Mouse (Mus musculus): Measurements from ENCODE around the gene Fgfr2. TPM values are rescaled to one million over a fixed set of nuclear protein-coding genes. Genes with fewer than 3 reads are reported as not detected.

Gene Fgfr2
- polyA plus RNA-seq, 1 experiment from 2014 or later = 93.6 TPM

DNA sequence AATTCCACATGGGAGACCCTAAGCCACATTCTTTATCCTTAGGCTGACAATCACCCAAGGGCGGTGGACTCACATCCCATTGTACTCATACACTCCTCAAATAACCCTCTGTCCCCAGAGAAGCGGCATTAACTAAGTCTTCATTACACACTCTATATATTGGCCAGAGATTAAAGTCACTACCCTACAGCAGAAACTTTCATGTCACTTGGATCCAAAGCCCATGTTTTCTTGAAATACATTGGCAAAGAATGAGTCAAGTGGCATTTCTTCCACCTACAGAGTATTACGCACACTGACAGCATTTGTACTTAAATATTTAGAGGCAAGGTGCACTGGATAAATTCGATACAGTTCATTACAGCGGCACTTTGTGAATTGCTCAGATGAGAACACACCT lies 850.2 kb downstream of the Fgfr2 start:
- 0 out of 2 replicates have a peak, but pooled peaks cover 2% of the 10 kb centered on the region for H3K4me1 ChIP-seq (replicated peaks; ENCODE audit: control insufficient read depth, insufficient read depth, low read length)
- no peak overlapping the region for H3K4me3 ChIP-seq (ENCODE audit: low read depth, low read length)
- no peak overlapping the region for H3K27ac ChIP-seq (ENCODE audit: low read depth, low read length)
- 94% methylated on average over 5 of the region's 5 CpGs for WGBS
- no peaks in the 10 kb centered on the region for H3K36me3 ChIP-seq (ENCODE audit: control insufficient read depth, insufficient read depth, low read length)
- H3K27me3 ChIP-seq (ENCODE audit: control insufficient read depth, insufficient read depth, low read length) = no peaks in the 10 kb centered on the region
- H3K9me3 ChIP-seq (ENCODE audit: control insufficient read depth, low read length) = no peaks in the 10 kb centered on the region
- no peak for DNase-seq (ENCODE audit: low spot score)
- no peak for ATAC-seq (replicated peaks; ENCODE audit: low FRiP score)
- H3K9ac ChIP-seq (ENCODE audit: low read length) = no peak overlapping the region
- H3K4me2 ChIP-seq (ENCODE audit: low read depth, low read length, severe bottlenecking) = no peak overlapping the region

DNA sequence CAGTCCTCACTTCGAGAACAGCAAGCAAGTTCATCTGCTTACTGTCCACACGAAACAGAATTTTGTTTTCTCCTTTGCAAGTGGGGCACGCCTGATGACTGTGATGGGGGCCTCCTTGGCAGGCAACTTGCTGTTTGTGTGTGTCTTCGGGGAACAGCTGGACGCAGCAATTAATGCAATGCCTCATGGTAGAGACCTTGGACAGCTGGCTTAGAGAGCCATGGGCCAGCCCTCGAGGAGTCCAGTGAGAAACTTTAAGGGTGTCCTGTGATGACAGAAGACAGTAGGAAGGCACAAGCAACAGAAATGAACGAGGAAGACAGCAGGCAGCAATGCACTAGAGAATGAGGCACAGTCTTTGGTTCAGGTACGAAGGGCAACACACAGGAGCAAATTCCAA lies 852.8 kb downstream of the Fgfr2 start:
- Histone ChIP-seq H3K27ac (ENCODE audit: low read depth, low read length) (no peak overlapping the region), H3K9me3 (ENCODE audit: control insufficient read depth, low read length) (no peaks in the 10 kb centered on the region), H3K4me2 (ENCODE audit: low read depth, low read length, severe bottlenecking) (no peak overlapping the region), H3K36me3 (ENCODE audit: control insufficient read depth, insufficient read depth, low read length) (no peaks in the 10 kb centered on the region), H3K4me1 (replicated peaks; ENCODE audit: control insufficient read depth, insufficient read depth, low read length) (no peaks in the 10 kb centered on the region), H3K4me3 (ENCODE audit: low read depth, low read length) (no peak overlapping the region), H3K27me3 (ENCODE audit: control insufficient read depth, insufficient read depth, low read length) (no peaks in the 10 kb centered on the region), H3K9ac (ENCODE audit: low read length) (no peak overlapping the region)
- 92% methylated on average over 8 of the region's 8 CpGs for WGBS
- ATAC-seq (replicated peaks; ENCODE audit: low FRiP score) = no peak
- no peak for DNase-seq (ENCODE audit: low spot score)

DNA sequence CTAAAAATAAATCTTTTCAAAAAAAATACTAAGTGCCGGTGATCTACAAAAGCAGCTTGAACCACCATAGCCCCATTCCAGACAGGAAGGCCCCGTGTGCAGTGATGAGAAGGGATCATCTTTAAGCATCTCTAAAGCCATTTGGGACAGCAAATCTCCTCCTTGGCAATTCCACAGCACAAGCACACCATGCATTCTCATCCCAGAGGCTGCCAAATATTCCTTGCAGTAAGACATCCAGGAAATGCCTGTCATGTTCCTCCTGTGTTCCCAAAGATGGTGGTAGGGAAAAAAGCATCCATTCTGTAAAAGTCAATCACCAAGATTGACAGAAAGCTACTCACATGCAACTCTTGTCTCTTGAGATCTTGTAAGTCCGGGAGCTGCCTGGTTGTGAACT lies 853.5 kb downstream of the Fgfr2 start:
- no peak overlapping the region for H3K9ac ChIP-seq (ENCODE audit: low read length)
- H3K27me3 ChIP-seq (ENCODE audit: control insufficient read depth, insufficient read depth, low read length) = no peaks in the 10 kb centered on the region
- DNase-seq (ENCODE audit: low spot score) = no peak
- 94% methylated on average over 3 of the region's 3 CpGs for WGBS
- H3K4me3 ChIP-seq (ENCODE audit: low read depth, low read length) = no peak overlapping the region
- no peak overlapping the region for H3K27ac ChIP-seq (ENCODE audit: low read depth, low read length)
- H3K4me1 ChIP-seq (replicated peaks; ENCODE audit: control insufficient read depth, insufficient read depth, low read length) = no peaks in the 10 kb centered on the region
- no peaks in the 10 kb centered on the region for H3K36me3 ChIP-seq (ENCODE audit: control insufficient read depth, insufficient read depth, low read length)
- ATAC-seq (replicated peaks; ENCODE audit: low FRiP score) = no peak
- no peaks in the 10 kb centered on the region for H3K9me3 ChIP-seq (ENCODE audit: control insufficient read depth, low read length)
- H3K4me2 ChIP-seq (ENCODE audit: low read depth, low read length, severe bottlenecking) = no peak overlapping the region

DNA sequence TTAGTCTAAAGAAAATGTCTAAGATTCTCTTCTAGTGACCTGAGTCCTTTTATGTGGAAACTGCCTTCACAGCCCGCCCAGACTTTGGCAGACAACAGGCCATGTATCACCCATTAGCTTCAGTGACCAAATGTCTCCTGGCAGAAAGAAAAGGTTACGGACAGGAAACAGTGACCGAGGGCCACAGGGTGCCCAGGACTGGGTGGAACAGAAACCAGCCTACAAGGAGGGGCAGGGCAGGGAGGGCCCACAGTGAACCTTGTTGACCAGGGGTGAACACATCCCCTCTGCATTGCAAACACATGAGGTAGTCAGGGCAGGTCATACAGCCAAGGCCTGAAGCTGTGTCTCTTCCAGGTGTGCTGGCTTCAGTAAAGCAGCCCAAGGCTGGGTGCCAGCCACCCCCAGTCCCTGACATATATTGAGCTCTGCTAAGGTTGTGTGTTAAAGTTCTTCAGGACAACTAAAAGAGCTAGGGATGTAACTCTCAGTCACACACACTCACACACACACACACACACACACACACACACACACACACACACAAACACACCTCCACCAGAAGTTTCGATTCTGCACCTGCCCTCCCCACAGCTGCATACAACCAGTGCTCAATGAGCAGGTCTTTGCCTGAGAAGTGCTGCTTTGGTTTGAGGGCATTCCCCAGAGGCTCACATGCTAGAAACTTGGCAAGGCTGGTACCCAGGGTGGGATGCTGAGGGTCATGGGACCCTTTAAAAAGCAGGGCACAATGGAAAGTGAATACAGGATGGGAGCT lies 855.2 kb downstream of the Fgfr2 start:
- no peak for DNase-seq (ENCODE audit: low spot score)
- Histone ChIP-seq H3K9ac (ENCODE audit: low read length) (no peak overlapping the region), H3K4me3 (ENCODE audit: low read depth, low read length) (no peak overlapping the region), H3K4me1 (replicated peaks; ENCODE audit: control insufficient read depth, insufficient read depth, low read length) (no peaks in the 10 kb centered on the region; the same call in 1 of the 2 replicates), H3K9me3 (ENCODE audit: control insufficient read depth, low read length) (no peaks in the 10 kb centered on the region), H3K27me3 (ENCODE audit: control insufficient read depth, insufficient read depth, low read length) (no peaks in the 10 kb centered on the region), H3K27ac (ENCODE audit: low read depth, low read length) (no peak overlapping the region), H3K4me2 (ENCODE audit: low read depth, low read length, severe bottlenecking) (no peak overlapping the region), H3K36me3 (ENCODE audit: control insufficient read depth, insufficient read depth, low read length) (no peaks in the 10 kb centered on the region)
- WGBS = 94% methylated on average over 4 of the region's 4 CpGs
- no peak for ATAC-seq (replicated peaks; ENCODE audit: low FRiP score)

DNA sequence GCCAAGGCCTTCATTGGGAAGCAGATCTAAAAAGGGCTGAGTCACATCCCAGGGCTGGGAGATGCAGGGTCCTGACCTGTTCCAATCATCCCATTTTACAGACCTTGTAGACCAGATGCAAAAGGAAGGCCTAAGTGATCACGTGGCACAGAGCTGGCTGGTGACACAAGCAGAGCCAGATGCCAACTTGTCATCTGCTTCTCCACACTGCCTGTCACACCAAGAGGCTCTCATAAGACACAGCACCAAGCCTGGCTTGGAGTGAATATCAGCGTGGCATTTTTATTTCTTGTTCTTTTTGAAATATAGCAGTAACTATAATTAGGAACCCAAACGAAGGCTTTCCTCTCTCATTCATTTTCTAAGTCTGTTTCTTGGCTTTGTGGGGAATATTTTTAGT lies 858.4 kb downstream of the Fgfr2 start:
- no peaks in the 10 kb centered on the region for H3K9me3 ChIP-seq (ENCODE audit: control insufficient read depth, low read length)
- no peak overlapping the region for H3K9ac ChIP-seq (ENCODE audit: low read length)
- H3K4me1 ChIP-seq (replicated peaks; ENCODE audit: control insufficient read depth, insufficient read depth, low read length) = peaks cover 2% of the 10 kb centered on the region; the same call in 1 of the 2 replicates
- H3K4me2 ChIP-seq (ENCODE audit: low read depth, low read length, severe bottlenecking) = no peak overlapping the region
- ATAC-seq (replicated peaks; ENCODE audit: low FRiP score) (no peak), DNase-seq (ENCODE audit: low spot score) (no peak)
- WGBS = 76% methylated on average over 3 of the region's 3 CpGs
- H3K27ac ChIP-seq (ENCODE audit: low read depth, low read length) = no peak overlapping the region
- H3K4me3 ChIP-seq (ENCODE audit: low read depth, low read length) = no peak overlapping the region
- no peaks in the 10 kb centered on the region for H3K27me3 ChIP-seq (ENCODE audit: control insufficient read depth, insufficient read depth, low read length)
- H3K36me3 ChIP-seq (ENCODE audit: control insufficient read depth, insufficient read depth, low read length) = no peaks in the 10 kb centered on the region

DNA sequence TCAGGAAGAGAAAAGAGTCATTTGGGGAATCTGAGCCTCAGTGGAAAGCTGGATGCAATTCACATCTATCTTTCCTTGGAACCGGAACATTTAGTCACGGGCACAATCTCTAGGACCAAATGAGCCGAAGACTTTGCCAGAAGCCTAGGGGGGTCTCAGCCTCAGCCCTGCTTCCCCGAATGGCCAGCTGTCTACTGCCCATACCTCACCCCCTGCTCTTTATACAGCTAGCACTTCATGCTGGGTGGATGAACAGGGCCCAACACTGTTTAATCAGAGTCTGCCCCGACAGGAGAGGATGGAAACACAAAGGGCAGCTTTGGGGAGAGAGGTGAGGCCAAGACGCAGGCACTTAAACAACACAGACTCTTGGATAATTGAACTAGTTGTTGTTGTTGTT lies 860.0 kb downstream of the Fgfr2 start:
- H3K9me3 ChIP-seq (ENCODE audit: control insufficient read depth, low read length) = no peaks in the 10 kb centered on the region
- ATAC-seq (replicated peaks; ENCODE audit: low FRiP score) (0 out of 2 replicates have a peak, but pooled peaks have one; percentile 46), DNase-seq (ENCODE audit: low spot score) (no peak)
- no peaks in the 10 kb centered on the region for H3K36me3 ChIP-seq (ENCODE audit: control insufficient read depth, insufficient read depth, low read length)
- H3K27me3 ChIP-seq (ENCODE audit: control insufficient read depth, insufficient read depth, low read length) = no peaks in the 10 kb centered on the region
- no peak overlapping the region for H3K4me3 ChIP-seq (ENCODE audit: low read depth, low read length)
- H3K4me1 ChIP-seq (replicated peaks; ENCODE audit: control insufficient read depth, insufficient read depth, low read length) = peaks cover 4% of the 10 kb centered on the region; the same call in 1 of the 2 replicates
- WGBS = 13% methylated on average over 6 of the region's 6 CpGs
- H3K4me2 ChIP-seq (ENCODE audit: low read depth, low read length, severe bottlenecking) = no peak overlapping the region
- no peak overlapping the region for H3K9ac ChIP-seq (ENCODE audit: low read length)
- H3K27ac ChIP-seq (ENCODE audit: low read depth, low read length) = peak overlapping the region; percentile 38; the same call in 1 of the 2 replicates

DNA sequence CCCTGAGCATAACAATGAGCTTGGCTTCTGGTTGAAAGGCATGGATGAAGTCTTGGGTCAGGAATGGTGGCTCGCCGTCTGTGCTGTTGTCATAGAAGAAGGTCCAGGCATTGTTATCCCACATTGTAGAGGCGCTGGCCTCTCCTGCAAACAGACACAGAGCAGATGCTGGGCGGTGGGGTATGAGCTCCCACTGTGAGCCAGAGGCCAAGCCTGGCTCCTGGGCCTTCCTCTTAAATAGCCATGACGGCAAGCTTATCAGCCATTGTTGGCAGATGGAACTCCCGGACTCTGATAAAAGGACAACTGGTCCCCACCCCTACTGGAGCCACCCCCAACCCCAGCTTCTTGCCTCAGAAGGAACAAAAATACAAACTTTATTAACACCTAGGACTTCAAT lies 860.5 kb downstream of the Fgfr2 start:
- ATAC-seq (replicated peaks; ENCODE audit: low FRiP score) (peak; percentile 46; the same call in 1 of the 2 replicates), DNase-seq (ENCODE audit: low spot score) (peak; percentile 59)
- H3K4me2 ChIP-seq (ENCODE audit: low read depth, low read length, severe bottlenecking) = no peak overlapping the region
- H3K36me3 ChIP-seq (ENCODE audit: control insufficient read depth, insufficient read depth, low read length) = no peaks in the 10 kb centered on the region
- no peak overlapping the region for H3K4me3 ChIP-seq (ENCODE audit: low read depth, low read length)
- WGBS = 21% methylated on average over 6 of the region's 6 CpGs
- peak overlapping the region; percentile 38; the same call in 1 of the 2 replicates for H3K27ac ChIP-seq (ENCODE audit: low read depth, low read length)
- no peak overlapping the region for H3K9ac ChIP-seq (ENCODE audit: low read length)
- no peaks in the 10 kb centered on the region for H3K9me3 ChIP-seq (ENCODE audit: control insufficient read depth, low read length)
- H3K27me3 ChIP-seq (ENCODE audit: control insufficient read depth, insufficient read depth, low read length) = no peaks in the 10 kb centered on the region
- H3K4me1 ChIP-seq (replicated peaks; ENCODE audit: control insufficient read depth, insufficient read depth, low read length) = peaks cover 4% of the 10 kb centered on the region; the same call in 1 of the 2 replicates

DNA sequence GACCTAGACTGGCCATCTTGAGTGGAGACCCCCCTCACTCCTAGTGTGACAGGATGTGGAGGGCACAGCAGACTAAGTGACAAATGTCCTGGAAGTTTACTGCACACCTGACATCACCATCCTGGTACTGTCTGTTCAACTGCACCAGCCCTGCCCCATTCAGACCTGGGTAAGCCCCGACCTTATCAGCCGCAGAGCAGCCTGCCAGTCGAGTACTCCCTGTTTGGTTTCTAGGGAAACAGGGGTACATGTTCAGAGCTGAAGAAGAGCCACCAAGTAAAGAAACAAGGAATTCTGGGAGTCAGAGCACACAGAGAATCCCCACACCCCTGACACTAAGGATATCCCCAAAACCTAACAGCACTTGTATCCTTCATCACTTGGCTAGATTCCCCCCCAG lies 861.3 kb downstream of the Fgfr2 start:
- Histone ChIP-seq H3K4me3 (ENCODE audit: low read depth, low read length) (no peak overlapping the region), H3K9me3 (ENCODE audit: control insufficient read depth, low read length) (no peaks in the 10 kb centered on the region), H3K27me3 (ENCODE audit: control insufficient read depth, insufficient read depth, low read length) (no peaks in the 10 kb centered on the region), H3K9ac (ENCODE audit: low read length) (no peak overlapping the region), H3K36me3 (ENCODE audit: control insufficient read depth, insufficient read depth, low read length) (no peaks in the 10 kb centered on the region), H3K4me1 (replicated peaks; ENCODE audit: control insufficient read depth, insufficient read depth, low read length) (peaks cover 4% of the 10 kb centered on the region; the same call in 1 of the 2 replicates), H3K4me2 (ENCODE audit: low read depth, low read length, severe bottlenecking) (no peak overlapping the region), H3K27ac (ENCODE audit: low read depth, low read length) (no peak overlapping the region)
- DNase-seq (ENCODE audit: low spot score) (no peak), ATAC-seq (replicated peaks; ENCODE audit: low FRiP score) (no peak)
- WGBS = 76% methylated on average over 3 of the region's 3 CpGs

DNA sequence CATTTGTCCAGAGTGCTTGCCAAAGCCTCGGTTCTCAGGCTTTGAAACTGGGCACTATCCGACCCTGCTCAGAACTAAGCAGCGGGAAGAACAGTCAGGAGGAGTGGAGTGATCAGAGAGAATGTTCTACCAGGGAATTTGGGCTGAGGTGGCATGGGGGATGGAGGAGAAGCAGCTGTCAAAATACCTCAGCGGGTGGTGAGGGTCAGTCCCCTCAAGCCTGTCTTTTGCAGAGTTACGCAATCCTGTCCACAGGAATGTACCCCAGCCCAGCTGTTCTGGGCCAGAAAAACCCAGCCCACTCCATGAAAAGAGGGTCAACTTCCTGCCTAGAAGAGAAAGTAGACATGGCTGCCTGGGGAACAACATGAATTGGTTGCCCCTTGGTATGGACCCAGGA lies 862.5 kb downstream of the Fgfr2 start:
- ATAC-seq (replicated peaks; ENCODE audit: low FRiP score) (no peak), DNase-seq (ENCODE audit: low spot score) (no peak)
- Histone ChIP-seq H3K27me3 (ENCODE audit: control insufficient read depth, insufficient read depth, low read length) (no peaks in the 10 kb centered on the region), H3K36me3 (ENCODE audit: control insufficient read depth, insufficient read depth, low read length) (no peaks in the 10 kb centered on the region), H3K9ac (ENCODE audit: low read length) (no peak overlapping the region), H3K9me3 (ENCODE audit: control insufficient read depth, low read length) (no peaks in the 10 kb centered on the region), H3K4me2 (ENCODE audit: low read depth, low read length, severe bottlenecking) (no peak overlapping the region), H3K4me3 (ENCODE audit: low read depth, low read length) (no peak overlapping the region), H3K27ac (ENCODE audit: low read depth, low read length) (no peak overlapping the region), H3K4me1 (replicated peaks; ENCODE audit: control insufficient read depth, insufficient read depth, low read length) (peaks cover 4% of the 10 kb centered on the region; the same call in 1 of the 2 replicates)
- 73% methylated on average over 5 of the region's 5 CpGs for WGBS
